Mouse (Mus musculus) heart, embryonic 13.5 days (tissue): ENCODE data around the gene 4833439L19Rik. TPM values are rescaled to one million over a fixed set of nuclear protein-coding genes. Genes with fewer than 3 reads are reported as not detected.

Experiments used
- ATAC-seq: fragments of 200-750 bp; cut with Nextera tagmentation; 2 replicates; pipeline ENCODE4 v1.8.0; 2017; ENCODE audit warnings: moderate TSS enrichment; ENCODE audit not compliant: insufficient number of reproducible peaks, low FRiP score, low TSS enrichment; ENCODE audit errors: extremely low read depth
- H3K27ac ChIP-seq: fragments of 300-500 bp; sonication (generic); replicated peaks from 2 replicates; pipeline ENCODE4 v1.5.1; 2015; ENCODE audit warnings: moderate library complexity, mild to moderate bottlenecking, inconsistent platforms
- H3K27me3 ChIP-seq: fragments of 300-500 bp; sonication (generic); replicated peaks from 2 replicates; pipeline ENCODE4 v1.6.1; 2015; ENCODE audit warnings: mild to moderate bottlenecking, inconsistent platforms
- H3K36me3 ChIP-seq: fragments of 300-500 bp; sonication (generic); 2 replicates; pipeline ENCODE4 v1.6.1; 2015; ENCODE audit warnings: mild to moderate bottlenecking, inconsistent platforms
- H3K4me1 ChIP-seq: fragments of 300-500 bp; sonication (generic); 2 replicates; pipeline ENCODE4 v1.6.1; 2015; ENCODE audit warnings: inconsistent platforms
- H3K4me2 ChIP-seq: fragments of 300-500 bp; sonication (generic); 2 replicates; pipeline ENCODE4 v1.6.1; 2015; ENCODE audit warnings: inconsistent platforms, mild to moderate bottlenecking, moderate library complexity
- H3K4me3 ChIP-seq: fragments of 300-500 bp; sonication (generic); 2 replicates; pipeline ENCODE4 v1.5.1; 2015; ENCODE audit warnings: moderate library complexity, mild to moderate bottlenecking, inconsistent platforms
- H3K9ac ChIP-seq: fragments of 300-500 bp; sonication (generic); 2 replicates; pipeline ENCODE4 v1.6.1; 2015; ENCODE audit warnings: inconsistent platforms, mild to moderate bottlenecking, moderate library complexity
- H3K9me3 ChIP-seq: fragments of 300-500 bp; sonication (generic); 2 replicates; pipeline ENCODE4 v1.6.1; 2016; ENCODE audit warnings: inconsistent platforms
- WGBS: fragments of 180-500 bp; shearing (Covaris S2); methylation state at CpG from one replicate; pipeline ENCODE4 v1.1.7; 2015; ENCODE audit warnings: mixed read lengths; 5-methylcytosine and 5-hydroxymethylcytosine counted together
- polyA plus RNA-seq: library from polyadenylated mRNA; unstranded; fragments of >200 nt; fragmentation: Nextera tagmentation; extraction: Ambion mirVana; gene quantifications from 2 replicates; pipeline ENCODE4 v1.2.1, GENCODE M21; 2015

4833439L19Rik gene
- polyA plus RNA-seq, 1 experiment from 2014 or later: 110 TPM

GRCm38 (mm10) chr13:54582126-54582525 lies 16.9 kb upstream of the 4833439L19Rik start:
- 76% methylated on average over 10 of the region's 10 CpGs for WGBS
- H3K36me3 ChIP-seq: peaks cover 99% of the 10 kb centered on the region
- 0 out of 2 replicates have a peak, but pooled peaks cover 3% of the 10 kb centered on the region for H3K4me1 ChIP-seq

DNA sequence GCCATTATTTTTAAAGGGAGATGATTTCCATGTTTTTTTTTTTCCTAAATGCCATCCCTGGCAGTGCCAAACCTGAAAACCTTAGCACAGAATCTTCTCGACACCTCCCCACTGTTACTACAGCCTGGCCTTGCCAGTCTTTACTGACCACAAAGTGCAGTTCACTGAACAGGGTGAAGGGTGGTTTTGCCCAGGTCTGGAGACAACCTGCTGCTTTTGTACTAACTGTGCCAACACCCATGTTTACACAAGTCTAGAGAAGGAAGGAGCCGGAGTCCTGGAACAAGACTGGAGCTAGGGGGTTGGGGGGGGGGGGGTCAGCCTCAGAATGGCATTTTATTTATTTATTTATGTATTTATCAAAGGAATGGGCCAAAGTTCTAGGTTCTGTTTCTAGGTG lies 16.1 kb upstream of the 4833439L19Rik start:
- no peak overlapping the region for H3K9ac ChIP-seq
- no peaks in the 10 kb centered on the region for H3K9me3 ChIP-seq
- no peak overlapping the region for H3K27ac ChIP-seq
- H3K4me1 ChIP-seq: peaks cover 8% of the 10 kb centered on the region; the same call in 1 of the 2 replicates
- H3K36me3 ChIP-seq: peaks cover 98% of the 10 kb centered on the region
- H3K27me3 ChIP-seq: no peaks in the 10 kb centered on the region
- H3K4me3 ChIP-seq: no peak overlapping the region
- 65% methylated on average over 2 of the region's 2 CpGs for WGBS
- ATAC-seq: no peak
- no peak overlapping the region for H3K4me2 ChIP-seq

More at GRCm38 (mm10) chr13:54582126-54582525, 16.9 kb upstream of the 4833439L19Rik start:
- no peaks in the 10 kb centered on the region for H3K9me3 ChIP-seq
- H3K27me3 ChIP-seq: no peaks in the 10 kb centered on the region
- no peak overlapping the region for H3K27ac ChIP-seq
- H3K4me2 ChIP-seq: no peak overlapping the region
- no peak overlapping the region for H3K4me3 ChIP-seq
- H3K9ac ChIP-seq: no peak overlapping the region
- no peak for ATAC-seq

GRCm38 (mm10) chr13:54577652-54578507 lies 12.6 kb upstream of the 4833439L19Rik start:
- no peaks in the 10 kb centered on the region for H3K27me3 ChIP-seq
- H3K4me1 ChIP-seq: peaks cover 23% of the 10 kb centered on the region
- H3K9ac ChIP-seq: no peak overlapping the region
- no peak for ATAC-seq
- H3K4me2 ChIP-seq: no peak overlapping the region
- H3K9me3 ChIP-seq: no peaks in the 10 kb centered on the region
- no peak overlapping the region for H3K27ac ChIP-seq
- peak overlapping the region; percentile 1; the same call in 1 of the 2 replicates for H3K4me3 ChIP-seq
- peaks cover 67% of the 10 kb centered on the region for H3K36me3 ChIP-seq
- 78% methylated on average over 21 of the region's 21 CpGs for WGBS

DNA sequence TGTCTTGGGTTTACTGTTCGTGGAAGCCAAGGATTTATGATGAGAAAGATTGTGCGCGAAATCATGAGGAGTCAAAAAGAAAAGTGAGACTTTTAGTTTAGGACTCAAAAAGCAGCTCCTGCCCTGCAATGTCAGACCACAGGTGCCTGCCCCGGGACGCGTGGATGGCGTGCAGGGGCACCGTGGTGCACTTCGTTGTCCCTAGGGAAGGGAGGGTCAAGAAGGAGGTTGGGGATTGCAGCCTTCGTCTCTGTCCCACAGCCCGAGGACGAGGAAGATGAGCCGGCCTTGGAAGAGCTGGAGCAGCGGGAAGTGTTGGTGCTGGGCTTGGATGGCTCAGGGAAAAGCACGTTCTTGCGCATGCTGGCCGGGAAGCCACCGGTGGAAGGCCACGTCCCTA lies 10.3 kb upstream of the 4833439L19Rik start:
- no peak for ATAC-seq
- 4% methylated on average over 19 of the region's 19 CpGs for WGBS

GRCm38 (mm10) chr13:54574854-54575481 lies 9.7 kb upstream of the 4833439L19Rik start, which contains the start of gene Arl10:
TSS of gene Arl10 (plus strand) at chr13:54575015.
- Histone ChIP-seq H3K27ac (peak within 1 kb of the TSS; percentile 85), H3K4me3 (peak within 1 kb of the TSS; percentile 92), H3K4me2 (peak within 1 kb of the TSS; percentile 83), H3K27me3 (no peaks in the 10 kb centered on the region), H3K36me3 (peaks cover 38% of the 10 kb centered on the region), H3K9ac (peak within 1 kb of the TSS; percentile 94), H3K9me3 (no peaks in the 10 kb centered on the region), H3K4me1 (peaks cover 30% of the 10 kb centered on the region)
- under 1% methylated on average over 55 of the region's 55 CpGs for WGBS
- peak; percentile 77 for ATAC-seq

More for the DNA sequence above, 10.3 kb upstream of the 4833439L19Rik start:
- H3K4me1 ChIP-seq: peaks cover 30% of the 10 kb centered on the region
- H3K4me3 ChIP-seq: peak overlapping the region; percentile 92
- peak overlapping the region; percentile 83 for H3K4me2 ChIP-seq
- peak overlapping the region; percentile 85 for H3K27ac ChIP-seq
- no peaks in the 10 kb centered on the region for H3K9me3 ChIP-seq
- H3K27me3 ChIP-seq: no peaks in the 10 kb centered on the region
- peaks cover 43% of the 10 kb centered on the region for H3K36me3 ChIP-seq
- peak overlapping the region; percentile 94 for H3K9ac ChIP-seq

- no peak overlapping the region for H3K27ac ChIP-seq
- H3K9ac ChIP-seq: no peak overlapping the region
- no peak for ATAC-seq
- no peak overlapping the region for H3K4me3 ChIP-seq
- peaks cover 16% of the 10 kb centered on the region for H3K36me3 ChIP-seq
- no peaks in the 10 kb centered on the region for H3K27me3 ChIP-seq
- WGBS: 74% methylated on average over 4 of the region's 4 CpGs
- H3K9me3 ChIP-seq: no peaks in the 10 kb centered on the region
- H3K4me1 ChIP-seq: peaks cover 27% of the 10 kb centered on the region
- H3K4me2 ChIP-seq: no peak overlapping the region
These were observed 7.4 kb upstream of the 4833439L19Rik start for GRCm38 (mm10) chr13:54572621-54573020.

- no peak for ATAC-seq
- peaks cover 7% of the 10 kb centered on the region for H3K36me3 ChIP-seq
- no peak overlapping the region for H3K27ac ChIP-seq
- H3K4me1 ChIP-seq: peaks cover 25% of the 10 kb centered on the region
- H3K4me2 ChIP-seq: no peak overlapping the region
- H3K9ac ChIP-seq: no peak overlapping the region
- H3K9me3 ChIP-seq: no peaks in the 10 kb centered on the region
- H3K4me3 ChIP-seq: no peak overlapping the region
- 44% methylated on average over 2 of the region's 2 CpGs for WGBS
- H3K27me3 ChIP-seq: no peaks in the 10 kb centered on the region
These were observed 6.4 kb upstream of the 4833439L19Rik start for GRCm38 (mm10) chr13:54571637-54572036.

DNA sequence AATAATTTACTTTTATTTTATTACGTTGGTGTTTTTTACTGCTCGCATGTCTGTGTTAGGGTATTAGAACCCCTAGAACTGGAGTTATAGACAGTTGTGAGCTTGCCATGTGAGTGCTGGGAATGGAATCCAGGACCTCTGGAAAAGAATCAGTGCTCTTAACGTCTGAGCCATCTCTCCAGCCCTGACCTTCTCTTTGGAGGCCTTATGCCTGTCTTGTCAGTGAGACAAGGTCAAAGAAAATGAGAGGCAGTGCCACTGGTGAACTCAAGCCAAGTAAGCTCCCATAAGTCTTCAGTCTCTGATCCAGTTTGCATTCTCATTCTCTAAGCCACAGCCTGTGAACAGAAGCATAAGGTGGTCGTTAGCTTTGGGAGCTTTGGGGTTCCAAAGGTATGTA lies 5.5 kb upstream of the 4833439L19Rik start:
- 67% methylated on average over 4 of the region's 4 CpGs for WGBS
- ATAC-seq: no peak
- H3K27ac ChIP-seq: no peak overlapping the region

GRCm38 (mm10) chr13:54569282-54569681 lies 4.0 kb upstream of the 4833439L19Rik start:
- peaks cover 17% of the 10 kb centered on the region for H3K4me1 ChIP-seq
- H3K36me3 ChIP-seq: no peaks in the 10 kb centered on the region
- H3K9ac ChIP-seq: no peak overlapping the region
- no peak overlapping the region for H3K4me3 ChIP-seq
- no peaks in the 10 kb centered on the region for H3K27me3 ChIP-seq
- no peaks in the 10 kb centered on the region for H3K9me3 ChIP-seq
- ATAC-seq: no peak
- WGBS: 41% methylated on average over 1 of the region's 1 CpGs
- no peak overlapping the region for H3K4me2 ChIP-seq
- H3K27ac ChIP-seq: no peak overlapping the region

More for the DNA sequence above, 5.5 kb upstream of the 4833439L19Rik start:
- Histone ChIP-seq H3K36me3 (no peaks in the 10 kb centered on the region), H3K4me3 (no peak overlapping the region), H3K9ac (no peak overlapping the region), H3K9me3 (no peaks in the 10 kb centered on the region), H3K4me2 (no peak overlapping the region), H3K27me3 (no peaks in the 10 kb centered on the region), H3K4me1 (peaks cover 18% of the 10 kb centered on the region)

DNA sequence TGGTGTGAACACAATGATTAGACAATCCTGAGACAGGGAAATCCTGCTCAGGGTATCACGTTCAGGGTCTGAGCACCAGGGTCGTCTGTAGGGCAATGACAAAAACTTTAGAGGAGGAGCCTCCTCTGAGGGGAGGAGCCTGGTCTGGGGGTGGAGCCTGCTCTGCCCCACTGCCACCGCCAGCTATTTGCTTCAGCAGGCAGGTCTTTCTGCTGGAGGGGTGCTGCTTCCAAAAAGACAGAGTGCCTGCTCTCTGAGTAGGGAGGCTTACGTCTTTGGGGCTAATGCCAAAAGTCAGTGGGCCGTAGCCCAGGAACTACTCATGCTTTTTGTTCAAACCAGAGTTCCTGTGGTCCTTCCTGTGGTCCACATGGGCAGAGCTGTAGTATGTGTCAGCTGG lies 3.1 kb upstream of the 4833439L19Rik start:
- WGBS: 39% methylated on average over 5 of the region's 5 CpGs
- Histone ChIP-seq H3K27me3 (no peaks in the 10 kb centered on the region), H3K4me1 (peaks cover 24% of the 10 kb centered on the region), H3K9ac (no peak overlapping the region), H3K27ac (no peak overlapping the region), H3K9me3 (no peaks in the 10 kb centered on the region), H3K4me2 (no peak overlapping the region), H3K4me3 (no peak overlapping the region), H3K36me3 (no peaks in the 10 kb centered on the region)
- no peak for ATAC-seq

DNA sequence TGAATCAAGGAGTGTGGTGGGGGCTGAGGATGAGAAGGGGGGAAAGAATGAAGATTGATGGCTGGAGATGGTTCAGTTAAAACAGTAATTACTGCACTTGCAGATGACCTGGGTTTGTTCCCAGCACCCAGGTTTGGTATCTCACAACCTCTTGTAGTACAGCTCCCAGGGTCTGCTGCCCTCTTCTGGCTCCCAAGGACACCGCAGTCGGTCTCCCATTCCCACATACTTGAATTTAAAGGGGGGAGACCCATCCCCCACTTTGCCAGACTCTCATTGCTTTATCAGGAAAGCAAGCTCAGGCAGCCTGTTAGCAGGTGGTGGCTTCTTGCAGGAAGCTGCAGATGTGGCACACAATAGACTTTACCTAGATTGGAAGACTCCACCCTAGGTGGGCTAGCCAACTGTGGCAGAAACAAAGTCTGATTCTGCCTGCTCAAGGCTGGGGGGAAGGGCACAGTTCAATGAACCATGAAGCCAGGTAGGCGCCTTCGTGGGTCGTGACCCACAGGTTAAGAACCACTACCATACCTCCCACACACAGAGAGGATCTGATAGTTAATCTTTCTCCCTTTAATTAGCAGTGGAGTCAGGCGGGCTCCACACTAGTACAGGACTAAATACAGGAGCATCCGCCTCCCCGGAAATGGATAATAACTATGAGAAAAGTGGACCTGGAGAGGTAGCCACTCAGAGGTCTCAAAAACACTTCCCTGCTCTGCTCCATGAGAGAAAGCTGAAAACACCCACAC lies 535 bp upstream of the 4833439L19Rik start:
- 46% methylated on average over 8 of the region's 8 CpGs for WGBS
- Histone ChIP-seq H3K9me3 (no peaks in the 10 kb centered on the region), H3K9ac (peak overlapping the region; percentile 96), H3K4me1 (peaks cover 16% of the 10 kb centered on the region), H3K27ac (peak overlapping the region; percentile 73), H3K4me3 (peak overlapping the region; percentile 87), H3K27me3 (no peaks in the 10 kb centered on the region), H3K4me2 (peak overlapping the region; percentile 91), H3K36me3 (peaks cover 25% of the 10 kb centered on the region)
- 0 out of 2 replicates have a peak, but pooled peaks have one; percentile 19 for ATAC-seq
